Mouse (Mus musculus): ENCODE measurements around the gene Tor1aip2. TPM values are rescaled to one million over a fixed set of nuclear protein-coding genes. Genes with fewer than 3 reads are reported as not detected.

Gene Tor1aip2
- 112 and 116 TPM in 2 replicates for polyA plus RNA-seq (2014; fragmentation: Nextera tagmentation; extraction: Ambion mirVana)

DNA sequence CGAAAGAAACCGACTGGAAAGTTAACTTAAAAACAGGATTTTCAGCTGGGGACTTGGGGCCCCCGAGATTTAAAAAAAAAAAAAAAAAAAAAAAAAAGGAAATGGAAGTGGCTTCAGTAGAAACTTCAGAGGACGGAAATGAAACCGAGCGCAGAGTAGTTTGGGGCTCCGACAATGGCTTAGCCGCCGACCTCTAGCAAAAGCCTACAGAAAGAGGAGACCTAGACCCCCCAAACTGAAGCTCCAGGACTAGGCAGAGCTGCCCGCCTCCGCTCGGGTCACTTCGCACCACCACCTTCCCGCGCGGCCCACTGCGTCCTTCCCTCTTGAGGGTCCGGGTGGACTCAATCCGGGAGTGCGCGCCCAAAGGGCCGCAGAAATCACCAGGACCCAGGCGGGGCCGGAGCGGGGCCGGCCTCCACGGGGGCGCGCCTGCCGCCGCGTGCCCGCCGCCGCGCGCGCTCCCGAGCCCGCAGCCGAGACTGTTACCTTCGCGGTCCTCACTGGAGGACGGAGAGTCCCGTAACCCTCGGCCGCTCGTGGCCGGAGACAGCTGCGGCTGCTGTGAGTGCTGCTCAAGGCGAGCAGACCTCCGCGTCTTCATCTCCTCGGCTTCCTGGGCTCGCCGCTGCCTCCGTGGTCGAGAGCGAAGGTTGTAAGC, at the start of gene Tor1aip2:
Gene Tor1aip2, plus strand, starts transcription at position 135 of the 661 bp plus-strand sequence.
- Histone ChIP-seq H3K4me3 (ENCODE audit: low read depth, low read length) (peak within 1 kb of the TSS; percentile 76), H3K9me3 (ENCODE audit: control insufficient read depth, low read length) (no peaks in the 10 kb centered on the region), H3K4me2 (ENCODE audit: low read depth, low read length, severe bottlenecking) (peak within 1 kb of the TSS; percentile 66), H3K36me3 (ENCODE audit: control insufficient read depth, insufficient read depth, low read length) (peaks cover 4% of the 10 kb centered on the region; the same call in 1 of the 2 replicates), H3K27me3 (ENCODE audit: control insufficient read depth, insufficient read depth, low read length) (no peaks in the 10 kb centered on the region), H3K27ac (ENCODE audit: low read depth, low read length) (peak within 1 kb of the TSS; percentile 99), H3K9ac (ENCODE audit: low read length) (peak within 1 kb of the TSS; percentile 89), H3K4me1 (replicated peaks; ENCODE audit: control insufficient read depth, insufficient read depth, low read length) (peaks cover 6% of the 10 kb centered on the region; the same call in 1 of the 2 replicates)
- ATAC-seq (replicated peaks; ENCODE audit: low FRiP score), result peak; percentile 83
- peak; percentile 93 for DNase-seq (ENCODE audit: low spot score)
- WGBS, result 0% methylated on average over 56 of the region's 59 CpGs

DNA sequence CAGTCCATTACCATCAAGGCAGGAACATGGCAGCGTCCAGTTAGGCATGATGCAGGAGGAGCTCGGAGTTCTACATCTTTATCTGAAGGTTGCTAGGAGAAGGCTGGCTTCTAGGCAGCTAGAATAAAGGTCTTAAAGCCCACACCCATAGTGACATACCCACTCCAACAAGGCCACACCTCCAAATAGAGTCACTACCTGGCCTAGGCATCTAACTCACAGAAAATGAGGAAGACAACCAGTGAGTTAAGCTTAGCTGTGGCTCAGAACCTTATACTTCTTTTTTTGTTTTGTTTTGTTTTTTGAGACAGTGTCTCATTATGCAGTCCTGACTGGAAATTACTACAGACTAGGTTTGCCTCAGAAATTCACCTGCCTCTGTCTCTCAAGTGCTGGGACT, 47.6 kb upstream of the Tor1aip2 start:
- no peaks in the 10 kb centered on the region for H3K36me3 ChIP-seq (ENCODE audit: control insufficient read depth, insufficient read depth, low read length)
- H3K4me2 ChIP-seq (ENCODE audit: low read depth, low read length, severe bottlenecking), result no peak overlapping the region
- H3K9me3 ChIP-seq (ENCODE audit: control insufficient read depth, low read length), result no peaks in the 10 kb centered on the region
- no peak overlapping the region for H3K4me3 ChIP-seq (ENCODE audit: low read depth, low read length)
- no peaks in the 10 kb centered on the region for H3K27me3 ChIP-seq (ENCODE audit: control insufficient read depth, insufficient read depth, low read length)
- no peaks in the 10 kb centered on the region for H3K4me1 ChIP-seq (replicated peaks; ENCODE audit: control insufficient read depth, insufficient read depth, low read length)
- DNase-seq (ENCODE audit: low spot score) (no peak), ATAC-seq (replicated peaks; ENCODE audit: low FRiP score) (no peak)
- H3K27ac ChIP-seq (ENCODE audit: low read depth, low read length), result no peak overlapping the region
- no peak overlapping the region for H3K9ac ChIP-seq (ENCODE audit: low read length)
- 76% methylated on average over 2 of the region's 2 CpGs for WGBS

DNA sequence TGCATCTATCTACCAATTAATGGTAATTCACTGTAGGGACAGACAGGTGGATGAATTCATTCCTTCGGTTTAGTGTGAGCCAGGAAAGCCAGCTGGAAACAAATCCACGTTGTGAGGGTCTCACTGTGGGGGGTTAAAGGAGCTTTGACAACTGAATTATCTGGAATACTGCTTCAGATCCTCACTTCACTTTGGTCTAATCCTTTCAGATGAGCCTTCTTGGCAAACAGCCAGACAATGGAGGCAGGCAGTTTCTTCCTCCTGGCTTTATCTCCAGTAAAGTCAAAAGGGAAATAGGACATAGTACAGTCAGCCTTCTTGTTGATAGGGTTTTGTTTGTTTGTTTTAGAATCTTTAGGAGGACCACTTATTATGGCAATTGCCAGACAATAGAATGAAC, 45.8 kb upstream of the Tor1aip2 start:
- Histone ChIP-seq H3K27me3 (ENCODE audit: control insufficient read depth, insufficient read depth, low read length) (no peaks in the 10 kb centered on the region), H3K4me1 (replicated peaks; ENCODE audit: control insufficient read depth, insufficient read depth, low read length) (no peaks in the 10 kb centered on the region), H3K36me3 (ENCODE audit: control insufficient read depth, insufficient read depth, low read length) (no peaks in the 10 kb centered on the region), H3K9ac (ENCODE audit: low read length) (no peak overlapping the region), H3K27ac (ENCODE audit: low read depth, low read length) (no peak overlapping the region), H3K4me2 (ENCODE audit: low read depth, low read length, severe bottlenecking) (no peak overlapping the region), H3K4me3 (ENCODE audit: low read depth, low read length) (no peak overlapping the region), H3K9me3 (ENCODE audit: control insufficient read depth, low read length) (no peaks in the 10 kb centered on the region)
- WGBS, result 3% methylated on average over 2 of the region's 2 CpGs
- no peak for ATAC-seq (replicated peaks; ENCODE audit: low FRiP score)
- DNase-seq (ENCODE audit: low spot score), result no peak

DNA sequence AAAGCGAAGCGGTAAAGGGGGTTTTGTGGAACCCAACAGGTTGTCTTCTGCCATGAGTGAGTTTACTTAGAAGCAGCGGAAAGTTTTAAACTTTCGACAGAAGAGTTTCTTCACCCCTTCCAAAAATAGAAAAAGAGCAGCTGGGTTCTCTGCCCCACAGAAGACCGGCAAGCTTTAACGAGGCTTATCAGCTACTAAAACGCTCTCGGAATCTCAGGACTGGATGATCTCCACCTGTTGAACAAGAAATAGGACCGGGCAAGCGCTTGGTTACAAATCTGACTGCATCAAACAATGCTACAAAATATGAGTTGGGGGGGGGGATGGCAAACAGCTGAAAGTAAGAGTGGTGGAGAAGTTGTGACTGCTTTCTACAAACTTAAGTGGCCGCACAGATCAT, 44.8 kb upstream of the Tor1aip2 start:
- no peaks in the 10 kb centered on the region for H3K27me3 ChIP-seq (ENCODE audit: control insufficient read depth, insufficient read depth, low read length)
- no peak overlapping the region for H3K4me2 ChIP-seq (ENCODE audit: low read depth, low read length, severe bottlenecking)
- H3K9me3 ChIP-seq (ENCODE audit: control insufficient read depth, low read length), result no peaks in the 10 kb centered on the region
- no peak overlapping the region for H3K9ac ChIP-seq (ENCODE audit: low read length)
- H3K4me3 ChIP-seq (ENCODE audit: low read depth, low read length), result no peak overlapping the region
- ATAC-seq (replicated peaks; ENCODE audit: low FRiP score) (no peak), DNase-seq (ENCODE audit: low spot score) (no peak)
- no peaks in the 10 kb centered on the region for H3K36me3 ChIP-seq (ENCODE audit: control insufficient read depth, insufficient read depth, low read length)
- no peak overlapping the region for H3K27ac ChIP-seq (ENCODE audit: low read depth, low read length)
- no peaks in the 10 kb centered on the region for H3K4me1 ChIP-seq (replicated peaks; ENCODE audit: control insufficient read depth, insufficient read depth, low read length)
- 71% methylated on average over 11 of the region's 11 CpGs for WGBS

DNA sequence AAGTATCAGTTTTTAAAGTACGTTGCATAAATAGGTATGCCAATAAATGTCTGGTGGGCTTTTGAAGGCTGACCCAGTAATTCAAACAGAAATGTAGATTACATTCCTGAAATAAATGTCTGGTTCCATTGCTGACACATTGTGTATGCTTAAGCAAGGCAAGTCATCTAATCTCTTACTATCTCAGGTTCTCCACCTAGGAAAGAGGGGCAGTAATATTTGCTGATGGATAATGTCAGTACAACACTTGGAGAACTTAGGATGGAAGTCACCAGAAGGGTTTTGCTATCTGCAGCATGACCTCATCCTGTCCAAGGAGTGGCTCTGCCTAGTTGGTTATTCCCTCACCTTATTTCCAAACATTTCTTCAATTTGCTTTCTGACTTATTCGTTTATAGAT, 40.7 kb upstream of the Tor1aip2 start:
- 91% methylated on average over 2 of the region's 2 CpGs for WGBS
- Histone ChIP-seq H3K36me3 (ENCODE audit: control insufficient read depth, insufficient read depth, low read length) (no peaks in the 10 kb centered on the region), H3K27ac (ENCODE audit: low read depth, low read length) (no peak overlapping the region), H3K4me3 (ENCODE audit: low read depth, low read length) (no peak overlapping the region), H3K9ac (ENCODE audit: low read length) (no peak overlapping the region), H3K4me2 (ENCODE audit: low read depth, low read length, severe bottlenecking) (no peak overlapping the region), H3K4me1 (replicated peaks; ENCODE audit: control insufficient read depth, insufficient read depth, low read length) (no peaks in the 10 kb centered on the region), H3K27me3 (ENCODE audit: control insufficient read depth, insufficient read depth, low read length) (no peaks in the 10 kb centered on the region), H3K9me3 (ENCODE audit: control insufficient read depth, low read length) (no peaks in the 10 kb centered on the region)
- ATAC-seq (replicated peaks; ENCODE audit: low FRiP score) (no peak), DNase-seq (ENCODE audit: low spot score) (no peak)

DNA sequence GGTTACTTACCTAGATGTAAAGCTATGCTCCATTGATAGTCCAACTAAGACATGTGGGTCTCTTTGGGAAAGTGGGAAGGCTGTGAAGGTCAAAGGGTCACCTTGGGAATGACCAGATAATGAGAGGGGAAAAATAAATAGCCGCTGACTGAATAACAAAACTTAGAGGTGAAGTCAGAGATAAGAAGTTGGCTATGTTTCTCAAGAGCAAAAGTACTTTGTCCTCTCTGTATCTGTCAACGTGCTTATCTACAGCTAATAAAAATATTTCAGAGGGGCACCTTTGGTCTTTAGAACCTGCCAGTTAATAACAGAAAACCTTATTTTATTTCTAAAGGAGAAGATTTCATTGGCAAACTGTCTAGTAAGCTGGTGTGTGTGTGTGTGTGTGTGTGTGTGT, 39.6 kb upstream of the Tor1aip2 start:
- Histone ChIP-seq H3K36me3 (ENCODE audit: control insufficient read depth, insufficient read depth, low read length) (no peaks in the 10 kb centered on the region), H3K4me2 (ENCODE audit: low read depth, low read length, severe bottlenecking) (no peak overlapping the region), H3K27ac (ENCODE audit: low read depth, low read length) (no peak overlapping the region), H3K4me1 (replicated peaks; ENCODE audit: control insufficient read depth, insufficient read depth, low read length) (no peaks in the 10 kb centered on the region), H3K9me3 (ENCODE audit: control insufficient read depth, low read length) (no peaks in the 10 kb centered on the region), H3K9ac (ENCODE audit: low read length) (no peak overlapping the region), H3K4me3 (ENCODE audit: low read depth, low read length) (no peak overlapping the region), H3K27me3 (ENCODE audit: control insufficient read depth, insufficient read depth, low read length) (no peaks in the 10 kb centered on the region)
- ATAC-seq (replicated peaks; ENCODE audit: low FRiP score) (no peak), DNase-seq (ENCODE audit: low spot score) (no peak)
- 88% methylated on average over 2 of the region's 2 CpGs for WGBS

DNA sequence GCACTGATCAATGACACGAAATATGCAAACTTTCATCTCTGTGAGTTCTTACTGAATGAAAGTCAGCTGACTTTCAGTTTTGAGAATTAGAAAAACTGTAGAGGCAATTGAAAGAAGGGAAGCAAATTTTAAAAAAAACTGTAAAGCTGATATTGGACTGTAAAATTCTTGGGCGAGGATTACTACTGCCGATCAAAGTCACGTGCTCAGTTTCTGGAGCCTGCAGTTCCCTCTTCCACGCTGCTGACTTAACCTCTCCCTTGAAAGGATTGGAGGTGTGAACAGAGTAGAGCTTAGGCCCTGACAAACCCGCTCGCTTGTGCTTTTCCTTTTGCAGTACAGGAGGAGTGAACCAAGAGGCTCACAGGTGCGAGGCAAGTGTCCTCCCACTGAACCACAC, 32.8 kb upstream of the Tor1aip2 start:
- no peak overlapping the region for H3K4me3 ChIP-seq (ENCODE audit: low read depth, low read length)
- no peak for ATAC-seq (replicated peaks; ENCODE audit: low FRiP score)
- DNase-seq (ENCODE audit: low spot score), result no peak
- no peaks in the 10 kb centered on the region for H3K9me3 ChIP-seq (ENCODE audit: control insufficient read depth, low read length)
- peaks cover under 1% of the 10 kb centered on the region; the same call in 1 of the 2 replicates for H3K36me3 ChIP-seq (ENCODE audit: control insufficient read depth, insufficient read depth, low read length)
- no peaks in the 10 kb centered on the region for H3K4me1 ChIP-seq (replicated peaks; ENCODE audit: control insufficient read depth, insufficient read depth, low read length)
- H3K4me2 ChIP-seq (ENCODE audit: low read depth, low read length, severe bottlenecking), result no peak overlapping the region
- H3K9ac ChIP-seq (ENCODE audit: low read length), result no peak overlapping the region
- H3K27ac ChIP-seq (ENCODE audit: low read depth, low read length), result no peak overlapping the region
- 92% methylated on average over 8 of the region's 8 CpGs for WGBS
- no peaks in the 10 kb centered on the region for H3K27me3 ChIP-seq (ENCODE audit: control insufficient read depth, insufficient read depth, low read length)

DNA sequence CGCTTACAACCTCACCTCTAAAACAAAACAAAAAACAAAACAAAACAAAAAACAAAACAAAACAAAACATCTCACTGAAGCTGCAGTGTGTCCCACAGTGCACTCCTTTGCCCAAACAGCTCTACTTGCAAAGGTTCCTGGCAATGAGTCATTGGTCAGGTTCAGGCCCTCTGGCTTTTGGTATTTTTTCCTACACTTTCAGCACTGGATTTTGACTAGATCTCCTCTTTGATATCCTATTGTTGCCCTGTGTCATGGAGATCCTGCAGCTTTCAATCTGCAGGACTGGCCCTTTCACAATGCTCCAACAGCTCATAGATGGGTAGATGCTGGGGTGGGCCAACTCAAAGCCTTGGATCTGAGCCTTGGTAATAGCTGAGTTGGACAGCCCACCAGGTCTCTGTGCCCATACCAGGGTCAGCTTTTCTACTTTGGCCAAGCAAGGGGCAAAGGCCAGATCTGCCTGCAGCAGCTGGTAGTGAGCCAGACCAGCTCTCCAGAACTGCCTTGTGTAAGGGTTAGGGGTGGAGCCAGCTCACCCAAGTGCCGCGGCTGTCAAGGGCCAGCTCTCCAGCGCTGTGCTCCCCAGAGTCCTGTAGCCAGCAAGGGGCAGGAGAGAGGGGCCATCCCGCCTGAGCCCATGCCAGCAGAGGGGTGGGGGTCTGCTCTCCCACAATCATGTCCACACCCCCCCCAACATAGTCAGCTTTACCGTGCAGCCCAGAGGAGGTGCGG, 31.8 kb upstream of the Tor1aip2 start:
- WGBS, result 82% methylated on average over 7 of the region's 7 CpGs
- Histone ChIP-seq H3K4me1 (replicated peaks; ENCODE audit: control insufficient read depth, insufficient read depth, low read length) (no peaks in the 10 kb centered on the region), H3K4me3 (ENCODE audit: low read depth, low read length) (no peak overlapping the region), H3K27ac (ENCODE audit: low read depth, low read length) (no peak overlapping the region), H3K36me3 (ENCODE audit: control insufficient read depth, insufficient read depth, low read length) (peaks cover 2% of the 10 kb centered on the region; the same call in 1 of the 2 replicates), H3K27me3 (ENCODE audit: control insufficient read depth, insufficient read depth, low read length) (no peaks in the 10 kb centered on the region), H3K9ac (ENCODE audit: low read length) (no peak overlapping the region), H3K4me2 (ENCODE audit: low read depth, low read length, severe bottlenecking) (no peak overlapping the region), H3K9me3 (ENCODE audit: control insufficient read depth, low read length) (no peaks in the 10 kb centered on the region)
- no peak for DNase-seq (ENCODE audit: low spot score)
- no peak for ATAC-seq (replicated peaks; ENCODE audit: low FRiP score)

Measured in forebrain, embryonic 11.5 days (tissue).